Mouse (Mus musculus): Measurements from ENCODE around the gene Cipc. TPM values are rescaled to one million over a fixed set of nuclear protein-coding genes. Genes with fewer than 3 reads are reported as not detected.

Gene Cipc
- polyA plus RNA-seq (2017; shearing (Covaris generic)): 35.5 TPM

DNA sequence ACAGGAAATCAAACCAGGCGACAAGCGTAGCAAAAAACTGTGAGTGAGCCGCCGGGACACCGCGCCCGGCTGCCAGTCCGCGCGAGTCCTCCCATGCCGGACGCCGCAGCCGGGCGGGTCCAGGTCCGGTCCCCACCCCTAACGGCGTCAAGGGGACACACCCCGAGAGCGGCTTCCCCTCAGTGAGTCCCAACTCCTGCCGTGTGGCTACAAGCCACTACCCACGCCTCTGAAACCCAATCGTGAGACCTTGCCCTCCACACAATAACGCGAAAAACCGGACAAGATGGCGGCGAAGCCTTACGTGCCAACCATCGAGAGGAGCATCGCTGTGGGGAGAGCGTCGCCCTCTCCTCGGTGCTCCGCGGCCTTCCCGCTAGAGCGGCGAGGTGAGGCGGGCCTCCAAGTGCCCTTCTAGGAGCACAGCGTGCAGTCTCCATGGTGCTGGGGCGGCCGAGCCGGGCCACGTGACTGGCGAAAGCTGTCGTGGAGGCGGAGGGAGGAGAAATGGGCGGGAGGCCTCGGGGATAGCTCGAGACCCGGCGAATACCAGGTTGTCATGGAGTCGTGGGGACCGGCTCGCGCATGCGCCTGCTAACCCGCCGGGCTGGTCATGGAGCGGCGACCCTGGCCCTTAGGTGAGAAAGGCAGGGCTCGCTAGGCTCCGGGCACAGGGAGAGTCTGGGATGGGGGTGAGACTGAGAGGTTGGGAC lies at the start of gene Cipc:
Gene Cipc (plus strand): TSS at position 182 of the 713 bp plus-strand sequence.

DNA sequence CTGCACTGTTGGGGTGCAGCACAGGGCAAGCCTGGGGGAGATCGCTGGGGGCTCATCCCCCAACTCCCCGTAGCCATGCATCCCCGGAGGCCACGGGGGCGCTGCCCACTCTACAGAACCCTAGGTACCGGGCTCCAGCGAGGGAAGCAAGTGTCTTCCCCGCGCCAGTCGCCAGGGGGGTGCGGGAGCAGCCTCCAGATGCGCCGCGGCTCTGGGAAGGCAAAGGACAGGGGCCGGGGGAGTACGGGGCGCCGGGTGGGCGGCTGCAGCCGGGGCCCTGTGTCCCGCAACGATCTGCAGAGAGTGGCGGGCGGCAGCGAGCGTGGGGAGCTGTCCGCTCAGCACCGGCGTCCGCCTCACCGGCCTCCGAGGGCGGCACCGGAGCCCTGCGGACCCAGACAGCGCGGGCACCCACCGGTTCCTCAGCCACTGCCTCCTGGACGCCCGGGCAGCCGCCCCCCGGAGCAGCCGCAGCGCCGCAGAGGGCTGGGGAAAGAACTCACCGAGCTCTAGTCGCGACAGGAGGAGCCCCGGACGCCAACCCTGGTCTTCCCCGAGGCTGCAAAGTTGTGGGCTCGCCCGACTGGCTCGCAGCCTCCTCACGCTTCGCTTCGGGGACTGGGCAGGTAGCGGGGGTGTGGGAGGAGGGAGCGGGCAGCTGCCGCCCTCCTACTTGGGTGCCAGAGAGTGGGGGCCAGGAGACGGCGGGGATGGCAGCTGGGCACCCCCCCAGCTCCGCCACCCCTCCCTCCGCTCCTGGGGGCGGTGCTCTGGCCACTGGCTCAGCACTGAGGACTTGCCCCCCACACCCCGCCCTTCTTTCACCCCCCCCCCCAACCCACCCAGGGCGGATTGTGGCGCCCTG lies 43.3 kb downstream of the Cipc start, which contains the start of gene Zdhhc22:
Gene Zdhhc22 (minus strand): TSS at position 541 of the 865 bp plus-strand sequence.

Other genes with a start within 250 kb of the Cipc start
- 15.6 TPM for gene Angel1, start 220.6 kb upstream of the Cipc start, polyA plus RNA-seq (2017; shearing (Covaris generic))
- gene Lrrc74a, start 212.7 kb upstream of the Cipc start, polyA plus RNA-seq (2017; shearing (Covaris generic)): not detected
- 45.5 TPM for gene Irf2bpl, start 62.2 kb upstream of the Cipc start, polyA plus RNA-seq (2017; shearing (Covaris generic))
- gene Zdhhc22, start 43.4 kb downstream of the Cipc start, polyA plus RNA-seq (2017; shearing (Covaris generic)): not detected
- gene Tmem63c, start 74.3 kb downstream of the Cipc start, polyA plus RNA-seq (2017; shearing (Covaris generic)): 1.6 TPM
- gene Ngb, start 155.5 kb downstream of the Cipc start, polyA plus RNA-seq (2017; shearing (Covaris generic)): not detected
- gene Gstz1, start 200.1 kb downstream of the Cipc start, polyA plus RNA-seq (2017; shearing (Covaris generic)): 9.2 TPM
- gene Pomt2, start 200.9 kb downstream of the Cipc start, polyA plus RNA-seq (2017; shearing (Covaris generic)): 4.7 TPM